Mouse (Mus musculus): Measurements from ENCODE around the gene Adarb2.
A peak's percentile ranks its signal among the peaks of the same experiment; 100 is the strongest.

Gene Adarb2

GRCm38 (mm10) chr13:8487756-8488434 lies 285.2 kb downstream of the Adarb2 start:
- no peak for DNase-seq (ENCODE audit: low spot score in 2 of 2)

- DNase-seq (ENCODE audit: low spot score in 2 of 2): no peak
These were observed 290.7 kb downstream of the Adarb2 start for GRCm38 (mm10) chr13:8493363-8493762.

GRCm38 (mm10) chr13:8499551-8499950 lies 296.9 kb downstream of the Adarb2 start:
- DNase-seq (ENCODE audit: low spot score in 2 of 2): no peak

- no peak for DNase-seq (ENCODE audit: low spot score in 2 of 2)
These were observed 308.6 kb downstream of the Adarb2 start for GRCm38 (mm10) chr13:8511069-8511817.

GRCm38 (mm10) chr13:8515979-8516715 lies 313.5 kb downstream of the Adarb2 start:
- no peak for DNase-seq (ENCODE audit: low spot score in 2 of 2)

GRCm38 (mm10) chr13:8519204-8519603 lies 316.5 kb downstream of the Adarb2 start:
- DNase-seq (ENCODE audit: low spot score in 2 of 2): no peak

- DNase-seq (ENCODE audit: low spot score in 2 of 2): no peak
These were observed 323.3 kb downstream of the Adarb2 start for GRCm38 (mm10) chr13:8525748-8526631.

- DNase-seq (ENCODE audit: low spot score in 2 of 2): no peak
These were observed 331.8 kb downstream of the Adarb2 start for GRCm38 (mm10) chr13:8534265-8535113.

GRCm38 (mm10) chr13:8538481-8538880 lies 335.8 kb downstream of the Adarb2 start:
- DNase-seq (ENCODE audit: low spot score in 2 of 2): no peak

- no peak for DNase-seq (ENCODE audit: low spot score in 2 of 2)
These were observed 336.2 kb downstream of the Adarb2 start for GRCm38 (mm10) chr13:8538896-8539295.

- DNase-seq (ENCODE audit: low spot score in 2 of 2): no peak
These were observed 340.0 kb downstream of the Adarb2 start for GRCm38 (mm10) chr13:8542684-8543083.

- no peak for DNase-seq (ENCODE audit: low spot score in 2 of 2)
These were observed 349.6 kb downstream of the Adarb2 start for GRCm38 (mm10) chr13:8552242-8552641.

- no peak for DNase-seq (ENCODE audit: low spot score in 2 of 2)
These were observed 355.1 kb downstream of the Adarb2 start for GRCm38 (mm10) chr13:8557784-8558183.

- DNase-seq (ENCODE audit: low spot score in 2 of 2): no peak
These were observed 357.8 kb downstream of the Adarb2 start for GRCm38 (mm10) chr13:8560485-8560884.

GRCm38 (mm10) chr13:8563161-8563560 lies 360.5 kb downstream of the Adarb2 start:
- no peak for DNase-seq (ENCODE audit: low spot score in 2 of 2)

- DNase-seq (ENCODE audit: low spot score in 2 of 2): no peak
These were observed 364.7 kb downstream of the Adarb2 start for GRCm38 (mm10) chr13:8567111-8568026.

- DNase-seq (ENCODE audit: low spot score in 2 of 2): no peak
These were observed 367.6 kb downstream of the Adarb2 start for GRCm38 (mm10) chr13:8570269-8570668.

- no peak for DNase-seq (ENCODE audit: low spot score in 2 of 2)
These were observed 371.2 kb downstream of the Adarb2 start for GRCm38 (mm10) chr13:8573908-8574307.

- DNase-seq (ENCODE audit: low spot score in 2 of 2): peak in 1 of 2 experiments; percentile 18
These were observed 381.8 kb downstream of the Adarb2 start for GRCm38 (mm10) chr13:8584257-8585005.

Measured in frontal cortex, postnatal 14 days (tissue).